Mouse (Mus musculus) embryonic facial prominence, embryonic 15.5 days (tissue): ENCODE measurements around the gene Pax6. TPM values are rescaled to one million over a fixed set of nuclear protein-coding genes. Genes with fewer than 3 reads are reported as not detected.

Experiments used
- ATAC-seq: fragments of 200-750 bp; cut with Nextera tagmentation; 2 replicates; pipeline ENCODE4 v1.8.0; 2017; ENCODE audit warnings: low read depth, moderate TSS enrichment; ENCODE audit not compliant: insufficient number of reproducible peaks, low FRiP score, low TSS enrichment
- H3K27ac ChIP-seq: fragments of 300-500 bp; sonication (generic); replicated peaks from 2 replicates; pipeline ENCODE4 v1.5.1; 2015; ENCODE audit warnings: mild to moderate bottlenecking, inconsistent platforms
- H3K27me3 ChIP-seq: fragments of 300-500 bp; sonication (generic); 2 replicates; pipeline ENCODE4 v1.6.1; 2015; ENCODE audit warnings: inconsistent platforms
- H3K36me3 ChIP-seq: fragments of 300-500 bp; sonication (generic); 2 replicates; pipeline ENCODE4 v1.6.1; 2015; ENCODE audit warnings: mild to moderate bottlenecking, inconsistent platforms
- H3K4me1 ChIP-seq: fragments of 300-500 bp; sonication (generic); 2 replicates; pipeline ENCODE4 v1.6.1; 2015; ENCODE audit warnings: inconsistent platforms
- H3K4me2 ChIP-seq: fragments of 300-500 bp; sonication (generic); replicated peaks from 2 replicates; pipeline ENCODE4 v1.6.1; 2015; ENCODE audit warnings: mild to moderate bottlenecking, inconsistent platforms
- H3K4me3 ChIP-seq: fragments of 300-500 bp; sonication (generic); replicated peaks from 2 replicates; pipeline ENCODE4 v1.5.1; 2015; ENCODE audit warnings: mild to moderate bottlenecking, inconsistent platforms
- H3K9ac ChIP-seq: fragments of 300-500 bp; sonication (generic); 2 replicates; pipeline ENCODE4 v1.6.1; 2015; ENCODE audit warnings: inconsistent platforms
- H3K9me3 ChIP-seq: fragments of 300-500 bp; sonication (generic); replicated peaks from 2 replicates; pipeline ENCODE4 v1.6.1; 2016; ENCODE audit warnings: inconsistent platforms
- WGBS: fragments of 180-500 bp; shearing (Covaris S2); methylation state at CpG from one replicate; pipeline ENCODE4 v1.1.7; 2015; 5-methylcytosine and 5-hydroxymethylcytosine counted together
- polyA plus RNA-seq: library from polyadenylated mRNA; unstranded; fragments of >200 nt; fragmentation: Nextera tagmentation; extraction: Ambion mirVana; gene quantifications from 2 replicates; pipeline ENCODE4 v1.2.1, GENCODE M21; 2015

Gene Pax6
- polyA plus RNA-seq, 1 experiment from 2014 or later, result 2.7 TPM

GRCm38 (mm10) chr2:105672596-105672960 is 3.9 kb downstream of the Pax6 start:
- no peak overlapping the region for H3K4me2 ChIP-seq
- H3K27ac ChIP-seq, result no peak overlapping the region
- no peaks in the 10 kb centered on the region for H3K36me3 ChIP-seq
- peaks cover 54% of the 10 kb centered on the region for H3K4me1 ChIP-seq
- peaks cover 99% of the 10 kb centered on the region for H3K27me3 ChIP-seq
- ATAC-seq, result no peak
- 0% methylated on average over 16 of the region's 16 CpGs for WGBS
- H3K9me3 ChIP-seq, result no peaks in the 10 kb centered on the region
- no peak overlapping the region for H3K4me3 ChIP-seq
- H3K9ac ChIP-seq, result no peak overlapping the region

GRCm38 (mm10) chr2:105673054-105673453 is 4.4 kb downstream of the Pax6 start:
- no peak overlapping the region for H3K4me2 ChIP-seq
- no peak overlapping the region for H3K4me3 ChIP-seq

GRCm38 (mm10) chr2:105673631-105674060 is 4.9 kb downstream of the Pax6 start:
- H3K4me3 ChIP-seq, result 0 out of 2 replicates have a peak overlapping the region, but pooled peaks have one; percentile 7

More at GRCm38 (mm10) chr2:105673054-105673453, 4.4 kb downstream of the Pax6 start:
- Histone ChIP-seq H3K27ac (no peak overlapping the region), H3K4me1 (peaks cover 53% of the 10 kb centered on the region), H3K9me3 (no peaks in the 10 kb centered on the region), H3K9ac (no peak overlapping the region), H3K27me3 (peaks cover 99% of the 10 kb centered on the region), H3K36me3 (no peaks in the 10 kb centered on the region)
- 3% methylated on average over 6 of the region's 6 CpGs for WGBS
- ATAC-seq, result no peak

GRCm38 (mm10) chr2:105674061-105674874 is 5.6 kb downstream of the Pax6 start:
- H3K4me2 ChIP-seq, result peak overlapping the region; percentile 58
- peak overlapping the region; percentile 35 for H3K4me3 ChIP-seq
- peaks cover 97% of the 10 kb centered on the region for H3K27me3 ChIP-seq
- H3K27ac ChIP-seq, result no peak overlapping the region
- H3K4me1 ChIP-seq, result peaks cover 44% of the 10 kb centered on the region
- no peak for ATAC-seq
- H3K9ac ChIP-seq, result no peak overlapping the region
- WGBS, result 2% methylated on average over 36 of the region's 36 CpGs
- no peaks in the 10 kb centered on the region for H3K9me3 ChIP-seq
- no peaks in the 10 kb centered on the region for H3K36me3 ChIP-seq

More at GRCm38 (mm10) chr2:105673631-105674060, 4.9 kb downstream of the Pax6 start:
- Histone ChIP-seq H3K9me3 (no peaks in the 10 kb centered on the region), H3K4me1 (peaks cover 50% of the 10 kb centered on the region), H3K27ac (no peak overlapping the region), H3K27me3 (peaks cover 97% of the 10 kb centered on the region), H3K9ac (no peak overlapping the region), H3K36me3 (no peaks in the 10 kb centered on the region), H3K4me2 (no peak overlapping the region)
- no peak for ATAC-seq
- 3% methylated on average over 10 of the region's 10 CpGs for WGBS

- H3K4me2 ChIP-seq, result peak overlapping the region; percentile 58
- WGBS, result under 1% methylated on average over 49 of the region's 49 CpGs
- peak overlapping the region; percentile 35 for H3K4me3 ChIP-seq
- no peaks in the 10 kb centered on the region for H3K36me3 ChIP-seq
- ATAC-seq, result peak; percentile 66
- peaks cover 97% of the 10 kb centered on the region for H3K27me3 ChIP-seq
- peaks cover 39% of the 10 kb centered on the region for H3K4me1 ChIP-seq
- no peak overlapping the region for H3K27ac ChIP-seq
- H3K9me3 ChIP-seq, result no peaks in the 10 kb centered on the region
- no peak overlapping the region for H3K9ac ChIP-seq
Observed at GRCm38 (mm10) chr2:105674875-105675729, 6.4 kb downstream of the Pax6 start.

GRCm38 (mm10) chr2:105675730-105676079 is 7.0 kb downstream of the Pax6 start:
- WGBS, result under 1% methylated on average over 11 of the region's 11 CpGs
- H3K9me3 ChIP-seq, result no peaks in the 10 kb centered on the region
- no peaks in the 10 kb centered on the region for H3K36me3 ChIP-seq
- peak overlapping the region; percentile 35 for H3K4me3 ChIP-seq
- H3K9ac ChIP-seq, result no peak overlapping the region
- peak overlapping the region; percentile 58 for H3K4me2 ChIP-seq
- ATAC-seq, result no peak
- H3K27ac ChIP-seq, result no peak overlapping the region
- peaks cover 39% of the 10 kb centered on the region for H3K4me1 ChIP-seq
- H3K27me3 ChIP-seq, result peaks cover 97% of the 10 kb centered on the region

- no peaks in the 10 kb centered on the region for H3K9me3 ChIP-seq
- H3K4me2 ChIP-seq, result peak overlapping the region; percentile 58
- peak overlapping the region; percentile 35 for H3K4me3 ChIP-seq
- peaks cover 97% of the 10 kb centered on the region for H3K27me3 ChIP-seq
- H3K27ac ChIP-seq, result no peak overlapping the region
- peaks cover 42% of the 10 kb centered on the region for H3K4me1 ChIP-seq
- no peak overlapping the region for H3K9ac ChIP-seq
- under 1% methylated on average over 75 of the region's 77 CpGs for WGBS
- no peaks in the 10 kb centered on the region for H3K36me3 ChIP-seq
- 0 out of 2 replicates have a peak, but pooled peaks have one; percentile 21 for ATAC-seq
Observed at GRCm38 (mm10) chr2:105676080-105676908, 7.6 kb downstream of the Pax6 start.

- peaks cover 98% of the 10 kb centered on the region for H3K27me3 ChIP-seq
- peak overlapping the region; percentile 35 for H3K4me3 ChIP-seq
- no peak overlapping the region for H3K9ac ChIP-seq
- no peak for ATAC-seq
- no peak overlapping the region for H3K27ac ChIP-seq
- H3K36me3 ChIP-seq, result no peaks in the 10 kb centered on the region
- peak overlapping the region; percentile 58 for H3K4me2 ChIP-seq
- peaks cover 45% of the 10 kb centered on the region for H3K4me1 ChIP-seq
- under 1% methylated on average over 11 of the region's 11 CpGs for WGBS
- no peaks in the 10 kb centered on the region for H3K9me3 ChIP-seq
Observed at GRCm38 (mm10) chr2:105676909-105677433, 8.3 kb downstream of the Pax6 start.

GRCm38 (mm10) chr2:105677434-105678105 is 8.9 kb downstream of the Pax6 start:
- WGBS, result 2% methylated on average over 11 of the region's 11 CpGs

GRCm38 (mm10) chr2:105678306-105678705 is 9.6 kb downstream of the Pax6 start:
- ATAC-seq, result no peak
- WGBS, result 16% methylated on average over 4 of the region's 4 CpGs
- no peak overlapping the region for H3K4me2 ChIP-seq

More at GRCm38 (mm10) chr2:105677434-105678105, 8.9 kb downstream of the Pax6 start:
- H3K9ac ChIP-seq, result no peak overlapping the region
- H3K9me3 ChIP-seq, result no peaks in the 10 kb centered on the region
- peaks cover 98% of the 10 kb centered on the region for H3K27me3 ChIP-seq
- peaks cover 44% of the 10 kb centered on the region for H3K4me1 ChIP-seq
- H3K4me3 ChIP-seq, result no peak overlapping the region
- no peak overlapping the region for H3K4me2 ChIP-seq
- H3K27ac ChIP-seq, result no peak overlapping the region
- no peaks in the 10 kb centered on the region for H3K36me3 ChIP-seq
- ATAC-seq, result no peak

More at GRCm38 (mm10) chr2:105678306-105678705, 9.6 kb downstream of the Pax6 start:
- Histone ChIP-seq H3K9me3 (no peaks in the 10 kb centered on the region), H3K36me3 (no peaks in the 10 kb centered on the region), H3K4me1 (peaks cover 44% of the 10 kb centered on the region), H3K4me3 (no peak overlapping the region), H3K27me3 (peaks cover 98% of the 10 kb centered on the region), H3K9ac (no peak overlapping the region), H3K27ac (no peak overlapping the region)
